Mouse (Mus musculus) heart, adult 2 months (tissue): ENCODE data around the gene Epn3. TPM values are rescaled to one million over a fixed set of nuclear protein-coding genes. Genes with fewer than 3 reads are reported as not detected.

ENCODE experiments used
- DNase-seq, 2 experiments: peaks; one replicate each; pipeline ENCODE4 v3.0.0; 2021
- H3K27ac ChIP-seq: fragments of 200-600 bp; 2 replicates; pipeline ENCODE4 v1.8.1; 2022
- H3K27me3 ChIP-seq: fragments of 200-500 bp; 2 replicates; pipeline ENCODE4 v1.6.1; 2012; ENCODE audit warnings: mild to moderate bottlenecking, low read length, inconsistent platforms, mixed read lengths; ENCODE audit not compliant: control insufficient read depth, insufficient read depth
- H3K36me3 ChIP-seq: fragments of 200-500 bp; 2 replicates; pipeline ENCODE4 v1.6.1; 2012; ENCODE audit warnings: low read length, inconsistent platforms; ENCODE audit not compliant: control insufficient read depth, insufficient read depth
- H3K4me1 ChIP-seq: fragments of 200-500 bp; 2 replicates; pipeline ENCODE4 v1.6.1; 2011; ENCODE audit warnings: low read length; ENCODE audit not compliant: control insufficient read depth, insufficient read depth
- H3K4me3 ChIP-seq: fragments of 200-600 bp; 2 replicates; pipeline ENCODE4 v1.8.1; 2022
- H3K79me2 ChIP-seq: fragments of 200-500 bp; replicated peaks from 2 replicates; pipeline ENCODE4 v1.6.1; 2012; ENCODE audit warnings: mild to moderate bottlenecking, inconsistent platforms, low read length, moderate library complexity, mixed read lengths; ENCODE audit not compliant: control insufficient read depth, insufficient read depth
- H3K9ac ChIP-seq: fragments of 200-500 bp; 2 replicates; pipeline ENCODE4 v1.6.1; 2012; ENCODE audit warnings: low read depth, mild to moderate bottlenecking, control low read depth, inconsistent platforms, low read length, mixed read lengths
- CTCF ChIP-seq: fragments of 200-600 bp; IDR thresholded peaks from 2 replicates; pipeline ENCODE4 v1.8.1; 2022; ENCODE audit warnings: antibody characterized with exemption, mild to moderate bottlenecking, moderate library complexity
- EP300 ChIP-seq: fragments of 200-500 bp; IDR thresholded peaks from 2 replicates; pipeline ENCODE4 v1.6.1; 2011; ENCODE audit warnings: low read depth, low read length, control low read depth; ENCODE audit not compliant: insufficient read depth
- POLR2A ChIP-seq: fragments of 200-500 bp; IDR thresholded peaks from 2 replicates; pipeline ENCODE4 v1.6.1; 2011; ENCODE audit warnings: mild to moderate bottlenecking, low read depth, low read length, control low read depth; ENCODE audit not compliant: insufficient read depth
- WGBS: fragments of 180-500 bp; shearing (Covaris S2); methylation state at CpG from one replicate; pipeline ENCODE4 v1.1.7; 2018; 5-methylcytosine and 5-hydroxymethylcytosine counted together
- intact Hi-C: fragments of 180-260 bp; cut with DNase I; formaldehyde crosslinking; loops from one replicate; pipeline ENCODE4 v1.15.1; 2025
- polyA plus RNA-seq: library from polyadenylated mRNA; depleted of rRNA; stranded (reverse); fragments of >200 nt; gene quantifications from 2 replicates; pipeline ENCODE4 v1.2.3, GENCODE M21; 2012
- total RNA-seq, 2 experiments: library from RNA; stranded (reverse); gene quantifications; 2 replicates each; pipeline ENCODE4 v1.2.3; 2021

The Epn3 gene
- total and polyA plus RNA-seq, 3 experiments = 25.7 to 31.9 (median 28.4) TPM

DNA sequence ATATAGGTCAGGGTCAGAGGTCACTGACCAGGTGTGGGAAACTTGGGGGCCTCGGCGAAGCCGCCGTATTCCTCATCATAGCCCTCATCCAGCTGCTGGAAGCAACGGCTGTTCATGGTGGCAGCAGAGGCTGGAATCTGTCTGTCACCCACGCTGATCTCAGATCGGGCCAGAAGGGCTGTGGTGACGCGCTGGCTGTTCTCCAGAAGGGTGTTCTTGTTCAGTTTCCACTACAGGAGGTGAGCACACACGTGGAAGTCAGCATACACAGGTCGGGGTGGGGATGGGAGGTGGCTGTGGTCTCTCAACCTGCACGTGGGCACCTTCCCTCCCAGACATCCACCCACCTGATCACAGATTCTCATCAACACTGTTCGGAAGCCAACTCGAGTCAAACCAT lies 15.9 kb downstream of the Epn3 start:
- Histone ChIP-seq H3K4me1 (0 out of 2 replicates have a peak, but pooled peaks cover 1% of the 10 kb centered on the region), H3K36me3 (no peaks in the 10 kb centered on the region), H3K27me3 (no peaks in the 10 kb centered on the region), H3K79me2 (no peaks in the 10 kb centered on the region), H3K27ac (no peak overlapping the region), H3K9ac (no peak overlapping the region), H3K4me3 (no peak overlapping the region)
- no peak for TF ChIP-seq CTCF
- TF ChIP-seq EP300 = no peak
- intact Hi-C loops = loop anchor here (2.0 kb wide), 1 partner anchor 143 kb away; no protein-coding TSS in a partner anchor
- WGBS = 80% methylated on average over 14 of the region's 14 CpGs
- DNase-seq = no peak

DNA sequence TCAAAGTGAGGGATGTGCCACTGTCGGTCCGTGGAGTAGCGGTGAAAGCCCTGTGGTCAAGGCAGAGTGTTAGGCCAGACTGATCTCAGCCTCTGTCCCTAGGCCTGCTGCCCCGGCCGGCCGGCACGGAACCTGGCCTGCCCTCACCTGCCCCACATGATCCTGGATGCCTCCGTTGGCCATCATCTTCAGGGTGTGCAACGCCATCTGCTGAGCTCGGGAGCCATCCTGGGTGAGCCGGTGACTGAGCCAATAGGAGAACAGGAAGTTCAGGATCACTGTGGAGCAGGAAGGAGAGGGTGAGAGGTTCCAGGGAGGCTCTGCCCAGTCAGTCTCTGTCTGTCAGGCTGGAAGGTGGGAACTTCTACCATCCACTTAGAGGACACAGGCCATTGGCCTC lies 16.3 kb downstream of the Epn3 start:
- Histone ChIP-seq H3K4me3 (no peak overlapping the region), H3K36me3 (no peaks in the 10 kb centered on the region), H3K79me2 (no peaks in the 10 kb centered on the region), H3K27ac (no peak overlapping the region), H3K27me3 (no peaks in the 10 kb centered on the region), H3K9ac (no peak overlapping the region), H3K4me1 (0 out of 2 replicates have a peak, but pooled peaks cover 1% of the 10 kb centered on the region)
- TF ChIP-seq POLR2A (no peak), CTCF (no peak), EP300 (no peak)
- WGBS = 69% methylated on average over 11 of the region's 11 CpGs
- intact Hi-C loops = no loop called here
- no peak for DNase-seq

DNA sequence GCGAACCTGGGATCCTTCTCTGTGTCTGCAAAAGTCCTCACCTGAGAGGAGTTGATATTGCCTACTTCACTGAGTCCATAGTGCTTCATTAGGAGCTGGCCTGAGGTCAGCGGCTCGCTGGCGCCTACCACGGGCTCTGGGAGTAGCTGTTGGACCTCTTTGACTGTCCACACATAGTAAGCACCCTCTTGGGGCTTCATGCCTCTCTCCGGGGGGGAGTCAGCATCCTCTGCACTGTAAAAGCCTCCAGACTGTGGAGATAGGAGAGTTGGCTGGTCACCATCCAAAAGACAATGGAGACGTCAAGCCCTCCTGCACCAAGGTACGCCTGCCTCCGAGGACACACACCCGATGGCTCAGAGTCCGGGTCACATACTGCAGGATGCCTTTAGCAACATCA lies 17.0 kb downstream of the Epn3 start:
- 87% methylated on average over 11 of the region's 11 CpGs for WGBS
- H3K9ac ChIP-seq = no peak overlapping the region
- H3K27me3 ChIP-seq = no peaks in the 10 kb centered on the region
- H3K79me2 ChIP-seq = no peaks in the 10 kb centered on the region
- 0 out of 2 replicates have a peak, but pooled peaks cover 1% of the 10 kb centered on the region for H3K4me1 ChIP-seq
- H3K27ac ChIP-seq = no peak overlapping the region
- no peak overlapping the region for H3K4me3 ChIP-seq
- no peaks in the 10 kb centered on the region for H3K36me3 ChIP-seq
- intact Hi-C loops = no loop called here
- no peak for DNase-seq
- no peak for TF ChIP-seq POLR2A
- no peak for TF ChIP-seq EP300
- no peak for TF ChIP-seq CTCF

DNA sequence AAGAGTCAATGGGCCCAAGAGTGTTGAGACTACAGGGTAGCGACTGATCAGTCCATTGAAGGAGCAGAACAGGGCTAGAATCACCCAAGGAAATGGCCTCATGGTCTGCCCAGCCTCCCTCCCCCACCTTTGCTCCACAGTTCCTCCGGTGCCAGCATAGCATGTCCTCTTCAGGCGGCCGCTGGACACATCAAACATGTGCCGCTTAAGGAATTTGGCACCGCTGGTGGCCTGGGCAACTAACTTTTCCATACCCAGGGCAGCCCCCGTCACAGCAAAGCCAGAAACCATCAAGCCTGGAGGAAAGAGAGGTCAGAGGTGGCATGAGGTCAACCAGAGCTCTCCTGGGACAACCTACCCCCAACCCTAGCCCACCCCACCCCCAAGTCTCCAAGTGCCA lies 17.8 kb downstream of the Epn3 start:
- Histone ChIP-seq H3K9ac (no peak overlapping the region), H3K4me1 (0 out of 2 replicates have a peak, but pooled peaks cover 1% of the 10 kb centered on the region), H3K27me3 (no peaks in the 10 kb centered on the region), H3K4me3 (no peak overlapping the region), H3K36me3 (no peaks in the 10 kb centered on the region), H3K27ac (no peak overlapping the region), H3K79me2 (no peaks in the 10 kb centered on the region)
- peak in 1 of 2 experiments; percentile 44 for DNase-seq
- WGBS = 71% methylated on average over 7 of the region's 7 CpGs
- TF ChIP-seq EP300 (0 out of 2 replicates have a peak, but pooled peaks have one; percentile 40), POLR2A (no peak), CTCF (no peak)
- intact Hi-C loops = no loop called here

DNA sequence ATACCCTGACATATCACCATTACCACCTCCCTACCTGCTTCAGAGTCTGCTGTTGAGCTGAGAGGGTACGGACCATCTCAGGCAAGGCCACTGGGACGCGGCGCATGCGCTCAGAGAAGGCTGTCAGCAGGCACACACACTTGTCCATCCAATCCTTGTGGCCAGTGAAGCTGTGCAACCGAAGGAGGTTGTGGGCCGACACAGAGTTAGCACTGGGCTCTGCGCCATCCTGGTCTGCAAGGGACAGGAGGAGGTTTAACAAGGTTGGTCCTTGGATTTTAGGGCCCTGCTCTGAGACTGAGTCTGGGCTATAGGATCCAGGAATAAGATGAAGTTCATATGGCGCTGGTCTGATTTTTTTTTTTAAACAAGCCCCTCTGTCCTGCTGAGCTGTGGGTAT lies 19.4 kb downstream of the Epn3 start:
- TF ChIP-seq POLR2A (no peak), EP300 (no peak), CTCF (no peak)
- H3K4me1 ChIP-seq = 0 out of 2 replicates have a peak, but pooled peaks cover 1% of the 10 kb centered on the region
- H3K9ac ChIP-seq = no peak overlapping the region
- H3K36me3 ChIP-seq = no peaks in the 10 kb centered on the region
- H3K27ac ChIP-seq = no peak overlapping the region
- intact Hi-C loops = no loop called here
- no peaks in the 10 kb centered on the region for H3K79me2 ChIP-seq
- no peak for DNase-seq
- 88% methylated on average over 9 of the region's 9 CpGs for WGBS
- H3K4me3 ChIP-seq = no peak overlapping the region
- no peaks in the 10 kb centered on the region for H3K27me3 ChIP-seq

DNA sequence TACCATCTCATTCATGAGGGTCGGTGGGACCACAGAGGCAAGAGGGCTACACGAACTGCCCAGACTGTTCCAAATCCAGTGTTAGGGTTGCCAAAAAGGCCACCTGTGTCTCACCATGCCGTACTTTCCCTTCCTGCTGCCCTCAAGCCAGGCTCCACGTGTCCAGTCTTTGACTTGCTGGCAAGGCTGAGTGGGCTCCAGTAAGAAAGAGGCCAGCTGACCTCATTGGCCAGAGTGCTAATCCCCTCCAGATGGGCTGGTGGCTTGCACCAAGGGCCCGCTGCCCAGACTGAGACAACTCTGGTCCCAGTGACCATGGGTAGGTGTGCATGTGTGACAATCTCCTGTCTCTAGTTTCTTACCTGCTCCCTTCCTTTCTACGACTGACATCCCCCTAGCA lies 22.1 kb downstream of the Epn3 start:
- intact Hi-C loops = no loop called here
- no peaks in the 10 kb centered on the region for H3K36me3 ChIP-seq
- no peak overlapping the region for H3K9ac ChIP-seq
- no peak overlapping the region for H3K27ac ChIP-seq
- DNase-seq = no peak
- H3K4me3 ChIP-seq = no peak overlapping the region
- 65% methylated on average over 6 of the region's 6 CpGs for WGBS
- no peaks in the 10 kb centered on the region for H3K79me2 ChIP-seq
- peaks cover 3% of the 10 kb centered on the region; the same call in 1 of the 2 replicates for H3K27me3 ChIP-seq
- TF ChIP-seq POLR2A (no peak), CTCF (no peak), EP300 (no peak)
- 0 out of 2 replicates have a peak, but pooled peaks cover 1% of the 10 kb centered on the region for H3K4me1 ChIP-seq
